Mouse (Mus musculus) intestine, embryonic 15.5 days (tissue): ENCODE data around the gene Hook1. TPM values are rescaled to one million over a fixed set of nuclear protein-coding genes. Genes with fewer than 3 reads are reported as not detected.
"Not testable (repeated sequence)": the region's sequence is repeated elsewhere in the genome, so short reads cannot be mapped to it uniquely, and the experiment has no call there.

ENCODE experiments used
- ATAC-seq: fragments of 200-750 bp; cut with Nextera tagmentation; 2 replicates; pipeline ENCODE4 v1.8.0; 2017; ENCODE audit warnings: moderate TSS enrichment, moderate library complexity
- H3K27ac ChIP-seq: fragments of 300-500 bp; sonication (generic); 2 replicates; pipeline ENCODE4 v1.5.1; 2015; ENCODE audit warnings: mild to moderate bottlenecking, inconsistent platforms
- H3K27me3 ChIP-seq: fragments of 300-500 bp; sonication (generic); replicated peaks from 2 replicates; pipeline ENCODE4 v1.6.1; 2015; ENCODE audit warnings: inconsistent platforms
- H3K36me3 ChIP-seq: fragments of 300-500 bp; sonication (generic); 2 replicates; pipeline ENCODE4 v1.6.1; 2015; ENCODE audit warnings: inconsistent platforms
- H3K4me1 ChIP-seq: fragments of 300-500 bp; sonication (generic); replicated peaks from 2 replicates; pipeline ENCODE4 v1.6.1; 2015; ENCODE audit warnings: inconsistent platforms
- H3K4me2 ChIP-seq: fragments of 300-500 bp; sonication (generic); replicated peaks from 2 replicates; pipeline ENCODE4 v1.6.1; 2015; ENCODE audit warnings: mild to moderate bottlenecking, inconsistent platforms
- H3K4me3 ChIP-seq: fragments of 300-500 bp; sonication (generic); replicated peaks from 2 replicates; pipeline ENCODE4 v1.5.1; 2015; ENCODE audit warnings: inconsistent platforms
- H3K9ac ChIP-seq: fragments of 300-500 bp; sonication (generic); 2 replicates; pipeline ENCODE4 v1.6.1; 2015; ENCODE audit warnings: inconsistent platforms
- H3K9me3 ChIP-seq: fragments of 300-500 bp; sonication (generic); 2 replicates; pipeline ENCODE4 v1.6.1; 2016; ENCODE audit warnings: inconsistent platforms
- WGBS: fragments of 180-500 bp; shearing (Covaris S2); methylation state at CpG from one replicate; pipeline ENCODE4 v1.1.7; 2015; 5-methylcytosine and 5-hydroxymethylcytosine counted together
- polyA plus RNA-seq: library from polyadenylated mRNA; unstranded; fragments of >200 nt; fragmentation: Nextera tagmentation; extraction: Ambion mirVana; gene quantifications from 2 replicates; pipeline ENCODE4 v1.2.1, GENCODE M21; 2015

The Hook1 gene
- polyA plus RNA-seq, 1 experiment from 2014 or later, result 37.5 TPM

DNA sequence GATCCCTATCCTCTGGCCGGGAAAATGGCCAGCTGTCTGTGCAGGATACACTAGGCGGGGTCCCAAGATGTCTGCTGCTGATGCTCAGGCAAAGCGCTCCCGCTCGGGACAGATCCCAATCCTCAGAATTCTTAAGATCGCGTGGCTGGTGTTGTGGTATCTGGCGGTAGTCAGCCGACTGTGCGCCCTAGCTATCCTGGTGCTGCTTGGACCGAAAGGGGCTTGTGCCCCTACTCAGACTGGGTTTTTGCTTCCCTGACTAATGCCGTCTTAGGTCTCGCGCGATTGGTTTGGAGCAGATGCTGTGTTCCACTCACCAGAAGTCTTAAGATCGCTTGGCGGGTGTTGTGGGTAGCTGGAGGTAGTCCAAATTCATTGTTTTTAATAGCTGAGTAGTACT is 15.2 kb downstream of the Hook1 start:
- not testable (repeated sequence) for H3K27ac ChIP-seq, H3K4me2 ChIP-seq, H3K4me1 ChIP-seq, H3K9ac ChIP-seq, H3K27me3 ChIP-seq, ATAC-seq, H3K4me3 ChIP-seq, H3K9me3 ChIP-seq, H3K36me3 ChIP-seq
- 92% methylated on average over 17 of the region's 17 CpGs for WGBS

DNA sequence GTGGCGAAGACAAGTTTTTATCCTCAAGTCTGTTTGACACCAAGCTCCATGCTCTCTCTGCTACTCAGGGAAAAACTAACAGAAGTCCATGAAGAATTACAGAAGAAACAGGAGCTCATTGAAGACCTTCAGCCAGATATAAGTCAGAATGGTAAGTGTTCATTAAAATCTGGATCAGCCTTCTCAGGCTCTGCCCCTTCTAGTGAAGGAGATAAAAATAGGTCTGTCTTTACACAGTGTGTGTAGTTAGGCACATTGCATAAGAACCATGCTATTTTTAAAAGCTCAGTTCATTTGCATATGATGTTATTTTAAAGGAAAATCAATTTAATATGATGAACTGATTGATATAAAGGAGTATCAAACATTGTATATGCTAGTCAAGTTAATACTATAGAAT is 49.8 kb downstream of the Hook1 start:
- ATAC-seq, result no peak
- H3K27ac ChIP-seq, result no peak overlapping the region
- H3K4me2 ChIP-seq, result no peak overlapping the region
- no peaks in the 10 kb centered on the region for H3K27me3 ChIP-seq
- H3K36me3 ChIP-seq, result no peaks in the 10 kb centered on the region
- H3K4me1 ChIP-seq, result no peaks in the 10 kb centered on the region
- WGBS, result 94% methylated on average over 1 of the region's 1 CpGs
- H3K9me3 ChIP-seq, result no peaks in the 10 kb centered on the region
- H3K4me3 ChIP-seq, result no peak overlapping the region
- no peak overlapping the region for H3K9ac ChIP-seq

DNA sequence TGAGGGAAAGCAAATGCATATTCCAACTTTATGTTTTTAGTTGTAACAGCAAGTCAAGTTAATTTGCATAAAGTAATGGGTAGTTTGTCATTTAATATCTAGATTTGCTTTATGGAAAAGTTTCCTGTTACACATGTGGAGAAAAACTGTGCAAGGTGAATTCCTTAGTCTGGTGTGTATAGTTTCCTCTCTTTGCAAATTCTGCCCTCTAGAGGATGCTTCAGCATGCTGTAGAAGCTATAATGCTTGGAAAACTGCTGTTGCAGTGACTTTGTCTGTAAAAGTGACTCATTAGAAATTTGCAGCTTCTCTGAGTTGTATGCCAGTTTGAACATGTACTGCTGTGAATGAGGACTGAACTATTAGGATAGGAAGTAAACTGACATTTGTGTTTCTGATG is 55.8 kb downstream of the Hook1 start:
- Histone ChIP-seq H3K4me1 (no peaks in the 10 kb centered on the region), H3K27ac (no peak overlapping the region)
- 0 out of 2 replicates have a peak, but pooled peaks have one; percentile 53 for ATAC-seq

DNA sequence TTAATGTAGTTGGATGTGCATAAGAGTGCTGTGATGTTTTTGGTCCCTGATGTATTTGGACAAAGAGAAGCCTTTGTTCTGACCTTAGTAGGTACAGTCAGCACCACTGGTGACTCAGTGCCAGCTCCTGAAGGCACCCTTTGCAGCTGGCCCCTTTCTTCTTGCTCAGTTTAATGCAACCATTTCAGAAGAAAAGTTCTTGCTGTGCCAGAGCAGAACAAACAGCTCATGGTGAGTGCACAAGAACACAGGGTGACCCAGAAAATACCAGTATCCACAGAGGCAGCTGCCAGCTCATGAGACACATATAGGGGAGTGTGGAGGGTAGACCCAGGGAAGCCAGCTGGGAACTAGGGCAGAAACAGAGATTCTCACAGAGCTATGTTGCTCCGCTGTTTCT is 61.4 kb downstream of the Hook1 start:
- Histone ChIP-seq H3K4me2 (no peak overlapping the region), H3K36me3 (no peaks in the 10 kb centered on the region), H3K4me1 (no peaks in the 10 kb centered on the region), H3K4me3 (no peak overlapping the region), H3K27me3 (no peaks in the 10 kb centered on the region), H3K9me3 (no peaks in the 10 kb centered on the region), H3K9ac (no peak overlapping the region), H3K27ac (no peak overlapping the region)
- no peak for ATAC-seq
- 96% methylated on average over 1 of the region's 1 CpGs for WGBS

More for the DNA sequence above, 55.8 kb downstream of the Hook1 start:
- Histone ChIP-seq H3K9ac (no peak overlapping the region), H3K4me3 (no peak overlapping the region), H3K9me3 (no peaks in the 10 kb centered on the region), H3K4me2 (no peak overlapping the region), H3K27me3 (no peaks in the 10 kb centered on the region), H3K36me3 (no peaks in the 10 kb centered on the region)

DNA sequence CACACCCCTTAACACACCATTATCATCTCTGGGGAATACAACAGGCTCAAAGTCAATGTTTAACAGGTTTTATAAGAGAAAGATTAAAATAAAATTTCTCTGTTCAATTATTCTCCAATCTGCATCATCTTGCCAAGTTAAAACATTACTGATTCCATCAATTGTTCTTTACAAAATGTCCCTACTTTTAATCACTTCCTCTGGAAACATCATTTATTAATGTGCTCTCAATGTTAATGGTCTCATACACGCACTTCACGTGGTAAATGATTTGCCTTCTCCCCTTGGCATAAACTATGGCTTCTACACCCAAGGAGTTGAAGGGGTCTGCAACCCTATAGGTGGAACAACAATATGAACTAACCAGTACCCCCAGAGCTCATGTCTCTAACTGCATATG is 93.1 kb downstream of the Hook1 start:
- no peak for ATAC-seq
- Histone ChIP-seq H3K4me3 (no peak overlapping the region), H3K4me2 (no peak overlapping the region), H3K27ac (no peak overlapping the region), H3K27me3 (no peaks in the 10 kb centered on the region), H3K9me3 (no peaks in the 10 kb centered on the region), H3K9ac (no peak overlapping the region), H3K4me1 (no peaks in the 10 kb centered on the region), H3K36me3 (no peaks in the 10 kb centered on the region)
- WGBS, result 90% methylated on average over 2 of the region's 2 CpGs

DNA sequence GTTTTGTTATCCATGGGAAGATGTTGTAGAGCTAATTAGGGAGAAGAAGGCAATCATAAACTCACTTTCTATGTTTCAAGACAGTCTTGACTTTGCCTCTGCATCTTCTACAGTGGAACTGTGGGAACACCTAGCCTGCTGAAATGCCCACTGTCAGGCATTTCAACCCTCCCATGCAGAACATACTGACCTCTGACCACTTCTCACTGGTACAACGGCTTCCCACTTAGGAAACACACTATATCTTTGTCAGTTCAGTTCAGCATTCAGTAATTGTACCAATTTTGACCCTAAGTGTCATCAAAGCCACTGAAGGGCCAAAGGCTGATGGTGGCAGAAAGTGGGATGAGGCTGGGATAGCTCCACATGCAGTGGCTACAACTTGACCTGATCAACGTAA is 95.0 kb downstream of the Hook1 start:
- no peak for ATAC-seq
- Histone ChIP-seq H3K9ac (no peak overlapping the region), H3K36me3 (no peaks in the 10 kb centered on the region), H3K4me3 (no peak overlapping the region), H3K27ac (no peak overlapping the region), H3K27me3 (no peaks in the 10 kb centered on the region), H3K4me1 (no peaks in the 10 kb centered on the region), H3K9me3 (no peaks in the 10 kb centered on the region), H3K4me2 (no peak overlapping the region)
- WGBS, result 82% methylated on average over 2 of the region's 2 CpGs

Other genes with a start within 250 kb of the Hook1 start
- gene Cyp2j13, start 110.3 kb downstream of the Hook1 start, polyA plus RNA-seq, result 0.25 and 0.40 TPM in 2 replicates
- gene Cyp2j12, start 173.9 kb downstream of the Hook1 start, polyA plus RNA-seq, result not detected in 2 replicates